Mouse (Mus musculus) frontal cortex, adult (tissue): Measurements from ENCODE around the gene Zic5.

Experiments used
- ATAC-seq: cut with Nextera tagmentation; 2 replicates; pipeline ENCODE4 v1.9.2; 2017; ENCODE audit warnings: mild to moderate bottlenecking, moderate library complexity, mixed read lengths; ENCODE audit not compliant: low TSS enrichment

Zic5 gene

GRCm38 (mm10) chr14:122479461-122480109 lies 14.1 kb upstream of the Zic5 start:
- no peak for ATAC-seq

DNA sequence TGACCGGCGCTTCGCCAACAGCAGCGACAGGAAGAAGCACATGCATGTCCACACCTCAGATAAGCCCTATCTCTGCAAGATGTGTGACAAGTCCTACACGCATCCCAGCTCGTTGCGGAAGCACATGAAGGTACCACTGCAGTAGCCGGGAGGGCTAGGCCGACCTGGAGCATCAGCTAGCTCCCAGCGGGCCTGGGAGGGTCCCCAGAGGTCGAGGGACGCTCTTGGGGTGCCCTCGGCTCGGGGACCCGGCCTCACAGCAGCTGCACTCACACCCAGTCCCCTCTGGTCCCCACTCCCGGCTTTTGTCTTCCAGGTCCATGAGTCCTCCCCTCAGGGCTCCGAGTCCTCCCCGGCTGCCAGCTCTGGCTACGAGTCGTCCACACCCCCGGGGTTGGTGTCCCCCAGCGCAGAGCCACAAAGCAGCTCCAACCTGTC lies 13.1 kb upstream of the Zic5 start:
- ATAC-seq: no peak

DNA sequence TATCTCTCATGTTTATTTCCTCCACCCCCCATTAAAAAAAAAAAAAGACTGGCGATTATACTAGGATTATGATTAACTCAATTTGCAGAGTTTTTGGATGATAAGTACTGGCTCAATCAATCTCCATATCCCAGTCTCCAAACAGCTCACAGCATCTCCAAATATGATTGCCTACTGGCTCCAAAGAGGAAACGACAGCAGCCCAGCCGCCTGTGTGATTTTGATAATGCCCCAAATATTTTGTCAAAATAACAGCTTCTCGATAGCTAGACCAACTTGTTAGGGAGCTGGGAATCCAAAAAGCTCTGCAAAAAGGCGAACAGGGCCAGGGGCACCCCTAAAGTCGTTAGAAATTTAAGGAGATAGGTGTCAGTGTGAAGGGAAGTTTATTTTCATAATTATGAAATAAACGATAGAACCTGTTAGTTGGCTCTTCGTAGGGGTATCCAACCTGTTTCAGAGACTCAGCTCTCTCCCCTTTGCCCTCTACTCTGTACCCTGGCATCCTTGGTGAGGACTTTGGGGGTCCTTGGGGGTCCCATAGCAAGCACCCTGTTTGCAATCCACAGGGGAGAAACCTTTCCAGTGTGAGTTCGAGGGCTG lies 12.6 kb upstream of the Zic5 start:
- no peak for ATAC-seq

DNA sequence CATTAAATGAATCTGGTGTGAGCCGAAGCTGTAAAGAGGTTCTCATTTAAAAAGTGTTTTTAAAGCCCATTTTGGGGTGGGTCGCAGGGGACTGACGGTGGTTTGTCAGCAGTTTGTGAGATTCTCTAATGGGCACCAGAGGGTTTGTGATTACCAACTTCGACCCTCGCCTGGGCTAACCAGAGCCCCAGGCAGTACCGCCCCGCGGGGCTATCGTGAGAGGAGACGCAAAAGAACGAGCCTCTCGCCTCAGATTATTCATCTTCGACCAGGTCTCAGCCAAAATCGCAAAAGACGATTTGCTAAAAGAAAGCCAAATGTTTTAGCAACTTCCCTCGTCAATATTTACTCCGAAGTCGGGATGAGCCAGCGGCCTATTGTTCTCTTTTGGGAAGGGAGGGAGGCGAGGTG lies 11.8 kb upstream of the Zic5 start:
- no peak for ATAC-seq

DNA sequence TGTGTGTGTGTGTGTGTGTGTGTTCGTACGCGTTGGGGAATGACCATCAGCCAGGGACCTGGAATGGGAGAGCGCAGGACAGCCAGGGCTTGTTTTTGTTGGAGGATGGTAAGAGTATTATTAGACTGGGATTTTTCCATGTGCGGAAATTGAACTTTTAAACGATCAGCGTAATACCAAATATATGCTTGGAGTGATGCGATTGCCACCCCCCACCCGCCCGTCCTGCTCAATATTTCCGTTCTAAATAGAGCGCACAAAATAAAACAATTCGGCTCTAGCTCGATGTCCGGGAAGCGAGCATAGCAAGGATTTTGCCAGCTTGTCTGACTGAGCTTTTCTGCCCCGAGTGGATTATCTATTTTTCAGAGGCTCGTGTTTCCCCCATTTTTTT lies 11.3 kb upstream of the Zic5 start:
- no peak for ATAC-seq

DNA sequence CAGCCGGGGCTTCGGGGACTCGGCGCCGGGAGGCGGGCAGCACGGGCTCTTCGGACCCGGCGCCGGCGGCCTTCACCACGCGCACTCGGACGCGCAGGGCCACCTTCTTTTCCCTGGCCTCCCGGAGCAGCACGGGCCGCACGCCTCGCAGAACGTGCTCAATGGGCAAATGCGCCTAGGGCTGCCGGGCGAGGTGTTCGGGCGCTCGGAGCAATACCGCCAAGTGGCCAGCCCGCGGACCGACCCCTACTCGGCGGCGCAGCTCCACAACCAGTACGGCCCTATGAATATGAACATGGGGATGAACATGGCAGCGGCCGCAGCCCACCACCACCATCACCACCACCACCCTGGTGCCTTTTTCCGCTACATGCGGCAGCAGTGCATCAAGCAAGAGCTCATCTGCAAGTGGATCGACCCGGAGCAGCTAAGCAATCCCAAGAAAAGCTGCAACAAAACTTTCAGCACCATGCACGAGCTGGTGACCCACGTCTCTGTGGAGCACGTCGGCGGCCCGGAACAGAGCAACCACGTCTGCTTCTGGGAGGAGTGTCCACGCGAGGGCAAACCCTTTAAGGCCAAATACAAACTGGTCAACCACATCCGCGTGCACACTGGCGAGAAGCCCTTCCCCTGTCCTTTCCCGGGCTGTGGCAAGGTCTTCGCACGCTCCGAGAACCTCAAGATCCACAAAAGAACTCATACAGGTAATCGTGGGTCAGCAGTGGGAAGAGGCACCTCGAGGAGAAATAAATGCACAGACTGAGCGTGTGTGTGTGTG lies 10.8 kb upstream of the Zic5 start:
- ATAC-seq: no peak

DNA sequence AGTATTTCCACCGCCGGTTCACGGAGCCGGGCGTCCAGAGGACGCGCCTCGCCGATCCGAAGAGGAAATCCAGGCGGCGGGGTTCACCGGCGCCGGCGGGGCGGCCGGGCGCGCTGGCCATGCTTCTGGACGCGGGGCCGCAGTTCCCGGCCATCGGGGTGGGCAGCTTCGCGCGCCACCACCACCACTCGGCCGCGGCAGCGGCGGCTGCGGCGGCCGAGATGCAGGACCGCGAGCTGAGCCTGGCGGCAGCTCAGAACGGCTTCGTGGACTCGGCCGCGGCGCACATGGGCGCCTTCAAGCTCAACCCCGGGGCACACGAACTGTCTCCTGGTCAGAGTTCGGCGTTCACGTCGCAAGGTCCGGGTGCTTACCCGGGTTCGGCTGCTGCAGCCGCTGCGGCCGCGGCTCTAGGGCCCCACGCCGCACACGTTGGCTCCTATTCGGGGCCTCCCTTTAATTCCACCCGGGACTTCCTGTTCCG lies 10.1 kb upstream of the Zic5 start:
- no peak for ATAC-seq

GRCm38 (mm10) chr14:122474891-122475556 lies 9.5 kb upstream of the Zic5 start, which contains the start of gene Zic2:
TSS of gene Zic2 (plus strand) at chr14:122475435.
- ATAC-seq: no peak; the same call in 1 of the 2 replicates

DNA sequence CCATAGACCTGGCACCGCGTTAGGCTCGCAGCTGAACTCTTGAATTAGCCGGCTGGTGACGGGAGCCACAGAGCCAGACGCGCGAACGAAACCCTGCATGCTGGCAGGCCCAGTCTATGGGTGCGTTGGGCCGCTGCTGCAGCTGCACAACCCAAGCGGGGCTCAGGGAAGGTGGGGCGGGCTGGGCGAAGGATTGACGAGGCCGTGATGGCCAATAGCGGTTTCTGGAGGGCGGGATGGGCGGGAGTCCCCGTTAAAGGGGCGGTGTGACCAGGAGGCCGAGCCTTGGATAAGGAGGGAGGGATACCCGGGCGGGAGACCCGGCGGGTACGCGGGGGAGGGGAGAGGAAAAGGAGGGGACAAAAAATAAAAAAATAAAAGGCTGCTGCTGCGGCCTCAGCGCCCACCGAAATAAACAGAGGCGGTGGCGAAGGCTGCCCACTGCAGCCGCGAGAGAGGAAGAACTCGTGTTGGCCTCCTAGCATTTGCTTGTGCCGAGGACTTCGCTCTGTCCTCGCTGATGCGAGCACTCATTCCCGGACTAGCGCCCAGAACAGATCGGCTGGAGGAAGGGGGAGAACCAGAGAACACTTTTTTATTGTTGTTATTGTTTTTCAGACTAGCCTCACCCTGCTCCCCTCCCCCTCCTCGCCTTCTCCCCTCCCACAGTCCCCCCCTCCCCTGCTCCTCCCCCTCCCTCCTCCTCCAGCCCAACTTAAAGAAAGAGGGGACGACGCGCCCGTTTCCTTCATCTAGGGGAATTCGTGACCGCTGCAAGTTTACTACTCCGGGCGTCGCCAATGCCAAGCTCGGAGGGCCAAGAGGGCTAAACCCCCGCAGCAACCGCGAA lies 8.8 kb upstream of the Zic5 start:
- peak; percentile 57 for ATAC-seq

DNA sequence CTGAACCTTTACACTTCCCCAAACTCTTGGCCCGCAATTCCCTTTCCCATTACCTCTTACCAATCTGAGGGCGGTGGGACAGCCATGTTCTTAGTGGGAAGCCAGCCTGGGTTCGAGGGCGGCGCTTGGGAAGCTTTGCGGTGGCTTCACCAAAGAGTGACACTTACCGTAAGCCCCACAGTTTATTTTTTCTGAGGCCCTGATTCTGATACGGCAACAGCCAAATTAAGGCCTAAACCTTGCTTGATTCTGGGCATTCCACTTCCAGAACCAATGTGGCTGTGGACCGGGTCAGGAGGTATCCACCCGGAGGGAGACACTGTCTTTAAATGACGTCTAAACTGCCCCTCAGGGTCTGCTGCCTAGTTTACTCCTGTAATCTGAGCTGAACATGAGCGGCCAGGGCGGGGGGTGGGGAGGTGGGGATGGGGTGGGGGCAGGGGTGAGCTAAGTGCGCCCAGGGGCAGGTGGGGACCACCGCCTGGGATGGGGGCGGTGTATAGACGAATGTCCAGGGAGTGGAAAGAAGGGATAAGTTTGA lies 7.8 kb upstream of the Zic5 start:
- no peak for ATAC-seq

DNA sequence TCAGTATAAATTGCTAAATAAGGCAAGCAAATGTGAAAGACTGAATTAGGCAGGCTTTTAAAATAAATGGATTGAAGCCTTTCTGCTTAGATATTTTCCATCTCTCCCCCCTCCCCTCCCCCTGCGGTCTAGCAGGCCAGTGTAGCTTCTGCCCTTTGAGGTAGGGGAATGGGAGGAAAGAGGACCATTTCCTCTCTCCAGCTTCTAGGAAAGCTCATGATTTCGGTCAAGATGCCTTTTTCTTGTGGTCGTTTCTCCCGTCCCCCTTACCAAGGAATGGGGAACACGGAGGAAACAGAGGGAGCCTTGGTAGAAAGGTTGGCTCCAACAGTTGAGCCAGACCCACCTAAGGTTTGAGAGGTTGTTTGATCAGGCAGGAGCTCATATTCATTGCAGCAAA lies 7.2 kb upstream of the Zic5 start:
- no peak for ATAC-seq

DNA sequence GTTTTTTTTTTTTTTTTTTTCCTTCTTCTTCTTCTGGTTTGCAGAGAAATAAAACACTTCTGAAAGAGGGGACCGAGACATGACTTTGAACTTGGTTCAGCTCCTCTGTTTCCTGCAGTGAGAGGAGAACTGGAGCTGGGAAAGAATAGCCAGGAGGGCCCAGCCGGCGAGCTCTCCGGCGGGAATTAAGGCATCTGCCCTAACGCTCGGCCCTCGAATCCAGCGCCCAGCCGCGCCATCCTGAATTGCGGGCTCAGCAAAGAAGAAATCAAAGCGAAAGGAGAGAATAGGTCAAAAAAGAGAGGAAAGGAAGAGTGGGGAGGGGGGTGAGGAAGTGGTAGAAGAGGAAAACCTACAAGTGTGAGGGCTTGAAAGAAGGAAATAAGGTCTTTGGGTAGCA lies 6.7 kb upstream of the Zic5 start:
- no peak for ATAC-seq

GRCm38 (mm10) chr14:122471449-122472085 lies 6.1 kb upstream of the Zic5 start:
- ATAC-seq: no peak

DNA sequence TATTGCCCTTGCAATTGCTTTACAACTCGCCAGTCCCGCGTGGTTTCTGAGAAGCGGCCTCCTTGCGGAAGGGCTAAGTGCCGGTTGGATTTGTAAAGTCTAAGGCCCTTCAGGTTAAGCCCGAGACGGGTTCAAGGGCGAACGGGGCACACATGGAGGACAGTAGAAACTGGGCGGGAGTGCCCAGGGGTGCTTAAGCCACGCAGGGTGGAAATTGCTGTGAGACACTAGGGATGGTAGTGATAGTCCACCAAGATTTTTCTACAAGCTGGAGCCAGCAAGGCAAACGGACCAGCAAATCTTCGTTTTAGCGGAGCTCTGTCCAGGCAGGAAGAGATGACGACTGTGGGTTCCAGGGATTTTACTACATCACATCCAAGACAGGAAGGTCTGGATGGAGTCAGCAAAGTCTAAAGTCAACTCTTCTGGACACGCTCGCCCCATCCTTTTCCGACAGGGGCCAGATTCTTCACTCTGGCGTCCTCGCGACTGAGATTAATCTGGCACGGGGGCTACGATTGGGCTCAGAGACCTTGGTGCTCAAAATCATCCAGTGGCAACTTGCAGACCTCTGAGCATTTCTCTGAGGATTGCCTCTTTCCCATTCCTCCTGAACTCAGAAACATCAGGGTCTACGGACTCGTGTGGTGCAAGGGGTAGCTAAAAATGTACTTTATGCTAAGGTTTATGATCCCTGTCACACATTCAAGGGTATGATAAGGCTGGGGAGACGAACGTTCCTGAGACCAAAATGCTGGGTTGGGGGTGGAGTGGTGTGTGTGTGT lies 3.7 kb upstream of the Zic5 start:
- ATAC-seq: no peak

GRCm38 (mm10) chr14:122467926-122468841 lies 2.7 kb upstream of the Zic5 start:
- no peak for ATAC-seq

DNA sequence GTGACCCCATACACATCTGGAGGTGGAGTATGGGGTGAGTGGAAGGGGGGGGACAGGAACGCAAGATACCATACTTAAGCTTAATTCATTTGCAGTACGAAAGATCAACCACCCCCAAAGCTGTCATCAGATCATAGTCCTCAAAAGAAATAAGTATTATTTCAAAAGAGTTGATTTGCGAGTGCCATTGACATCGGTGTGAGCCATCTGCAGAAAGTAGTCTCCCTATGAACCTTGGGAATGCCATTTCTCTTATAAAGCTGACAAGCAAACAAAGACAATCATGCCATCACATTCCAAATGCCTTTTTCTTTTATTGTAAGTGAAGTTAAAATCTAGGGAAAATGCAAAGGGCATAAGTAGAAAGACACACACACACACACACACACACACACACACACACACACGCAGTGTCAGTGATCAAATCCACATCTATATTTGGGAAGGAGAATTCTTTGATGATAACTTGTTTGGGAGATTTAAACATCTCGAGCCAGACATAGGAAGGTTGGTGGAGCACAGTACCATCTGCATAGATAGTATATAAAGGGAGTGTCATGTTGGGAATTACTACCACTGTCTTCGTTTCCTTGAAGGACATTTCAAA lies 1.4 kb upstream of the Zic5 start:
- ATAC-seq: no peak

DNA sequence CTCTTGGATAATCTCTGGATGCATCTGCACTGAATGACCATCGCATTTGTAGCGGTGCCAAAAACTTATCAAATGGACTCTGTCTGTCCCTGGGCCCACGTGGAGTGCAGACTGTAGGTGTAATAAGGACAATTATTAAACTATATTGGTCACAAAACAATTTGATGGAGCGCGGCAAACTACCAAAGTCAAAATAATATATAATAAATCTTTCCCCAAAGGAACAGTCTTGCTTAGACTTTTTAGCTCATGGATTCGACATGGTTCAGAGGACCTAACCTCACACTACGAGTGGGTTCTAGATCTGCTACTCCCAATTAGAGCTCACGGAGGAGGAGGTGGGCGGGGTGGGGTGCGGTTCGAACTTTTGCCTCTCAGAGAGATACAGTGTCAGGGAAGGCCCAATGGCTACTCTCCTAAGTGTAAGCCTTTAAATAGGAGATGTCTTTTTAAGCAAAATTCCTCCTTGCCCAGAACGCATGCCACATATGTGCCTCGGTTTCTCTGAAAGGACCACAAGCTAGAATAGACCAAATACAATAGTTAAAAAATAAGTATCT lies 534 bp upstream of the Zic5 start:
- ATAC-seq: no peak

DNA sequence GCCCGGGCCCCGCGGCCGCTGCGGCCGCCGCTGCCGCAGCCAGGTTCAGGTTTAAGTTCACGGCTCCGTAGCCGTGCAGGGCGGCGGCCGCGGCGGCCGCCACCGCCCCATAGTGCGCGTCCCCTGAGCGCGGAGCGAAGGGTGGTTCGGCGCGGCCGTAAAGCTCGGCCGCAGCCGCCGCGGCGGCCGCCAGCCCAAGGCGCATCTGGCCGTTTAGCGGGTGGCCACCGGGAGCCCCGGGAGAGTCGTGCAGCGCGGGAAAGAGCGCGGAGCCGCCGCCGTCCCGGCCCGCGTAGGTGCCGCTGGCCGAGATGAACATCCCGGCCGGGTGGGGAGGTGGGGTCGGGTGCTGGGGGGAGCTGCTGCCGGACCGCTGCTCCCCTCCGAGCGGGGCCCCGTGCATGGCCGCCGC lies 1.1 kb downstream of the Zic5 start:
- ATAC-seq: no peak; the same call in 1 of the 2 replicates
